Mouse (Mus musculus): ENCODE results near the gene Cenpv.

DNA sequence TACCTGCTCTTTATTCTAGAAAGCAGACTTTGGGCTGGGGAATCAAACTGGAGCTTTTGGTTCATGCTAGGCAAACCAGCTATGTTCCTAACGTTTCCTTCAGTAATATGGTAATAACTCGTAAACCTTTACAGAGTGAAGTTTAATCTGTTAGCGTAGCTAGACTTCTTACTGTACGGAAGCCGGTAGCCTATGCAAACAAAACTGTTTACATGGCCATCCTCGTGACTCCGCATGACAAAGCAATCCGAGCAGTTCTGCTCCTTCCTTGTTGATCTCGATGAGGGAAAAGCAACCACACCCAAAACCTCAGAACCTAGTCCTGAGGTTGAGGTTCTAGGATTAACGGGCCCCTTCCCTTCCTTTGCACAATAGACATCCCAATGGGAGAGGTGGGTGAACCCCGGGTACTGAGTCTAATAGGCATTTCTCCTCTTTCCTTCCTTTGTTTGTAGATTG, 11.2 kb upstream of the Cenpv start:
- TF ChIP-seq POLR2A (IDR thresholded peaks at IDR 0.05; ENCODE audit: extremely low read depth, insufficient read depth, low read length), result no peak
- TF ChIP-seq CTCF (IDR thresholded peaks at IDR 0.05; ENCODE audit: extremely low read depth, insufficient read depth, low read length), result no peak
